Comparison of ENCODE assay signal across 8 mouse cellular contexts in genomic region chr7:30859290-30859634, GRCm38 (mm10). TPM values are rescaled to one million over a fixed set of nuclear protein-coding genes. Genes with fewer than 3 reads are reported as not detected.
DNase-seq lines count a peak whose midpoint lies in the region; ATAC-seq and TF ChIP-seq lines count a peak whose summit lies in the region.

No protein-coding gene starts in this region.

- H3K27ac ChIP-seq in embryonic facial prominence, embryonic 11.5 days (replicated peaks; ENCODE audit: low read depth, low read length), result no peak overlapping the region
- H3K27ac ChIP-seq in olfactory bulb, adult 2 months (ENCODE audit: insufficient read depth, low read depth, low read length), result no peak overlapping the region
- no peak overlapping the region for H3K27ac ChIP-seq in thymus, adult 2 months (ENCODE audit: control insufficient read depth, insufficient read depth, low read length)

- no peak overlapping the region for H3K4me2 ChIP-seq in embryonic facial prominence, embryonic 11.5 days (ENCODE audit: low read depth, low read length)

- H3K9me3 ChIP-seq in embryonic facial prominence, embryonic 11.5 days (replicated peaks; ENCODE audit: control insufficient read depth, low read length), result no peaks in the 10 kb centered on the region

- no peak overlapping the region for H3K4me3 ChIP-seq in embryonic facial prominence, embryonic 11.5 days (ENCODE audit: low read depth, low read length)
- no peak overlapping the region for H3K4me3 ChIP-seq in lung, adult 2 months (replicated peaks; ENCODE audit: extremely low read depth, low read depth, low read length)
- no peak overlapping the region for H3K4me3 ChIP-seq in olfactory bulb, adult 2 months (ENCODE audit: insufficient read depth, low read depth, low read length)
- H3K4me3 ChIP-seq in thymus, adult 2 months (ENCODE audit: control insufficient read depth, insufficient read depth, low read length), result no peak overlapping the region

- ATAC-seq in embryonic facial prominence, embryonic 11.5 days (replicated peaks; ENCODE audit: insufficient number of reproducible peaks, low FRiP score, low TSS enrichment, low read depth), result 0 out of 2 replicates have a peak, but pooled peaks have one; percentile 3

- peak; percentile 73 for TF ChIP-seq CTCF in lung, adult 2 months (IDR thresholded peaks at IDR 0.05; ENCODE audit: insufficient read depth, low read length)
- TF ChIP-seq CTCF in olfactory bulb, adult 2 months (IDR thresholded peaks at IDR 0.05; ENCODE audit: insufficient read depth, low read depth, low read length), result peak; percentile 65; the same call in 1 of the 2 replicates
- TF ChIP-seq CTCF in thymus, adult 2 months (IDR thresholded peaks at IDR 0.05; ENCODE audit: borderline replicate concordance, control insufficient read depth, extremely low read depth, insufficient read depth, low read length, poor library complexity), result peak; percentile 73; the same call in 1 of the 2 replicates

- H3K9ac ChIP-seq in embryonic facial prominence, embryonic 11.5 days (replicated peaks; ENCODE audit: low read length), result no peak overlapping the region; the same call in 1 of the 2 replicates

- H3K27me3 ChIP-seq in embryonic facial prominence, embryonic 11.5 days (ENCODE audit: control insufficient read depth, insufficient read depth, low read length), result no peaks in the 10 kb centered on the region
- H3K27me3 ChIP-seq in thymus, adult 2 months (ENCODE audit: control insufficient read depth, insufficient read depth, low read length), result no peaks in the 10 kb centered on the region

- no peaks in the 10 kb centered on the region; the same call in 1 of the 2 replicates for H3K4me1 ChIP-seq in embryonic facial prominence, embryonic 11.5 days (ENCODE audit: control insufficient read depth, insufficient read depth, low read length)
- no peaks in the 10 kb centered on the region for H3K4me1 ChIP-seq in lung, adult 2 months (ENCODE audit: control insufficient read depth, insufficient read depth, low read length)
- no peaks in the 10 kb centered on the region for H3K4me1 ChIP-seq in olfactory bulb, adult 2 months (ENCODE audit: control insufficient read depth, insufficient read depth, low read length)
- no peaks in the 10 kb centered on the region for H3K4me1 ChIP-seq in thymus, adult 2 months (replicated peaks; ENCODE audit: control insufficient read depth, insufficient read depth, low read length)

- no peak for TF ChIP-seq POLR2A in lung, adult 2 months (IDR thresholded peaks at IDR 0.05; ENCODE audit: borderline replicate concordance, extremely low read depth, low read depth, low read length)
- no peak for TF ChIP-seq POLR2A in olfactory bulb, adult 2 months (IDR thresholded peaks at IDR 0.05; ENCODE audit: insufficient read depth, low read depth, low read length)
- TF ChIP-seq POLR2A in thymus, adult 2 months (IDR thresholded peaks at IDR 0.05; ENCODE audit: control insufficient read depth, extremely low read depth, insufficient read depth, low read length, poor library complexity), result no peak

- peak; percentile 74 for DNase-seq in CD4-positive helper T cell, adult 2 months (ENCODE audit: low read depth, low spot score)
- DNase-seq in adrenal gland, postnatal 10 days, result peak; percentile 88
- peak; percentile 82 for DNase-seq in embryonic facial prominence, embryonic 11.5 days (ENCODE audit: low spot score)
- peak; percentile 50 to 65 for DNase-seq in heart, postnatal 36 days
- peak; percentile 54 to 81 for DNase-seq in layer of hippocampus, adult 18-20 months (ENCODE audit: low spot score in 2 of 2)
- peak; percentile 64 for DNase-seq in lung, adult 2 months
- DNase-seq in thymus, adult 2 months, result peak; percentile 65

- no peaks in the 10 kb centered on the region for H3K36me3 ChIP-seq in embryonic facial prominence, embryonic 11.5 days (replicated peaks; ENCODE audit: control insufficient read depth, insufficient read depth, low read depth, low read length)
- H3K36me3 ChIP-seq in thymus, adult 2 months (ENCODE audit: control insufficient read depth, insufficient read depth, low read length), result no peaks in the 10 kb centered on the region

- intact Hi-C loops in heart, postnatal 36 days (cut with DNase I), result no loop called here

RNA-seq across cellular contexts. Expression of gene Ffar1, which starts 2.1 kb away (rescaled TPM):
- under 1 TPM; 0.09 to 0.12 TPM for total RNA-seq in adrenal gland, postnatal 10 days (2021)
- not detected in 2 replicates for polyA plus RNA-seq in embryonic facial prominence, embryonic 11.5 days (2014; fragmentation: Nextera tagmentation; extraction: Ambion mirVana)
- not detected for total RNA-seq in heart, postnatal 36 days (2021)
- not detected for total RNA-seq in layer of hippocampus, adult 18-20 months (2021)
- polyA plus RNA-seq in lung, adult 2 months (2012; rRNA removed), result 0.78 and 1.3 TPM in 2 replicates
- not detected in 2 replicates for polyA plus RNA-seq in olfactory bulb, adult 2 months (2012; ENCODE audit: insufficient read depth, insufficient read length, low replicate concordance, missing spikeins)
- 0.50 and 0.60 TPM in 2 replicates for polyA plus RNA-seq in thymus, adult 2 months (2012; rRNA removed)

RNA-seq across cellular contexts. Expression of gene Ffar3, which starts 3.3 kb away (rescaled TPM):
- under 1 TPM; 0.27 to 0.88 TPM for total RNA-seq in adrenal gland, postnatal 10 days (2021)
- polyA plus RNA-seq in embryonic facial prominence, embryonic 11.5 days (2014; fragmentation: Nextera tagmentation; extraction: Ambion mirVana), result not detected in 2 replicates
- not detected for total RNA-seq in heart, postnatal 36 days (2021)
- not detected for total RNA-seq in layer of hippocampus, adult 18-20 months (2021)
- polyA plus RNA-seq in lung, adult 2 months (2012; rRNA removed), result not detected in 2 replicates
- not detected in 2 replicates for polyA plus RNA-seq in olfactory bulb, adult 2 months (2012; ENCODE audit: insufficient read depth, insufficient read length, low replicate concordance, missing spikeins)
- 0.13 TPM in 1 of 2 replicates, not detected in the other for polyA plus RNA-seq in thymus, adult 2 months (2012; rRNA removed)

RNA-seq across cellular contexts. Expression of gene Cd22, which starts 20.9 kb away (rescaled TPM):
- total RNA-seq in adrenal gland, postnatal 10 days (2021), result 1 to 10 TPM; 3.3 to 5.1 TPM
- not detected in 2 replicates for polyA plus RNA-seq in embryonic facial prominence, embryonic 11.5 days (2014; fragmentation: Nextera tagmentation; extraction: Ambion mirVana)
- 1 to 10 TPM in 1 of 2 experiments, under 1 TPM in 1; 0.46 to 1.7 TPM for total RNA-seq in heart, postnatal 36 days (2021)
- not detected for total RNA-seq in layer of hippocampus, adult 18-20 months (2021)
- 14.4 and 19.3 TPM in 2 replicates for polyA plus RNA-seq in lung, adult 2 months (2012; rRNA removed)
- not detected in 2 replicates for polyA plus RNA-seq in olfactory bulb, adult 2 months (2012; ENCODE audit: insufficient read depth, insufficient read length, low replicate concordance, missing spikeins)
- polyA plus RNA-seq in thymus, adult 2 months (2012; rRNA removed), result 8.5 and 8.9 TPM in 2 replicates

RNA-seq across cellular contexts. Expression of gene Ffar2, which starts 35.7 kb away (rescaled TPM):
- 1 to 10 TPM in 1 of 2 experiments, under 1 TPM in 1; 0.94 to 1.7 TPM for total RNA-seq in adrenal gland, postnatal 10 days (2021)
- polyA plus RNA-seq in embryonic facial prominence, embryonic 11.5 days (2014; fragmentation: Nextera tagmentation; extraction: Ambion mirVana), result not detected in 2 replicates
- under 1 TPM in 1 of 2 experiments, not detected in 1; 0.14 TPM for total RNA-seq in heart, postnatal 36 days (2021)
- not detected for total RNA-seq in layer of hippocampus, adult 18-20 months (2021)
- 3.0 and 5.2 TPM in 2 replicates for polyA plus RNA-seq in lung, adult 2 months (2012; rRNA removed)
- not detected in 2 replicates for polyA plus RNA-seq in olfactory bulb, adult 2 months (2012; ENCODE audit: insufficient read depth, insufficient read length, low replicate concordance, missing spikeins)
- 3.2 and 3.5 TPM in 2 replicates for polyA plus RNA-seq in thymus, adult 2 months (2012; rRNA removed)

RNA-seq across cellular contexts. Expression of gene Mag, which starts 55.4 kb away (rescaled TPM):
- total RNA-seq in adrenal gland, postnatal 10 days (2021), result under 1 TPM; 0.45 to 0.58 TPM
- polyA plus RNA-seq in embryonic facial prominence, embryonic 11.5 days (2014; fragmentation: Nextera tagmentation; extraction: Ambion mirVana), result 0.17 and 0.42 TPM in 2 replicates
- not detected for total RNA-seq in heart, postnatal 36 days (2021)
- 100 to 1,000 TPM; 155 to 176 TPM for total RNA-seq in layer of hippocampus, adult 18-20 months (2021)
- polyA plus RNA-seq in lung, adult 2 months (2012; rRNA removed), result 3.3 and 3.7 TPM in 2 replicates
- polyA plus RNA-seq in olfactory bulb, adult 2 months (2012; ENCODE audit: insufficient read depth, insufficient read length, low replicate concordance, missing spikeins), result not detected in 2 replicates
- 1.8 and 2.0 TPM in 2 replicates for polyA plus RNA-seq in thymus, adult 2 months (2012; rRNA removed)
